Mouse (Mus musculus) liver, adult 2 months (tissue): ENCODE measurements around the gene Tgfbr2.

ENCODE experiments used
- CTCF ChIP-seq: fragments of 200-500 bp; IDR thresholded peaks from 2 replicates; pipeline ENCODE4 v1.5.1; 2011; ENCODE audit warnings: low read depth, low read length, control low read depth
- POLR2A ChIP-seq: fragments of 200-500 bp; IDR thresholded peaks from 2 replicates; pipeline ENCODE4 v1.6.1; 2011; ENCODE audit warnings: low read length, control low read depth; ENCODE audit not compliant: insufficient read depth; ENCODE audit errors: extremely low read depth

DNA sequence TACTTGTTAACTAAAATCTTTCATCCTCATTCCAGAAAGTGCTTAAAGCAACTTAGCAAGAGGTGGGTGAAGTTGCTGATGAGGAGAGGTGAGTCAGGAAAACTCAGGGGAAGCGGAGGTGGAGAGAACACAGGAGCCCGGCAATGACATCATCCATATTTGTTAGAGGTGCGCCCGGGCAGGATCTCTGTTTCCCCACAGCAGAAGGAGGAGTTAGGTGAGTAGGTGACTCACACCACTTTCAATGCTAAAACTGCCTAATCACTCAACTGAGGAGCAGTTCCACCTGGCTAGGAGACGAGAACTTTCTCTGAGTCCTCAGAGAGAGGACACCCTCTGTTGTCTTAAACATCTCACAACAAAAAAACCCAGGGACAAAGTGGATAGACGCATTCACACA lies 48.2 kb upstream of the Tgfbr2 start:
- TF ChIP-seq CTCF (no peak), POLR2A (no peak)
